Mouse (Mus musculus) bone marrow, adult 2 months (tissue): ENCODE data around the gene Ddc. TPM values are rescaled to one million over a fixed set of nuclear protein-coding genes. Genes with fewer than 3 reads are reported as not detected.
A peak's percentile ranks its signal among the peaks of the same experiment; 100 is the strongest.

Source experiments
- H3K27ac ChIP-seq: fragments of 200-500 bp; 2 replicates; pipeline ENCODE4 v1.5.1; 2012; ENCODE audit warnings: low read depth, mild to moderate bottlenecking, control low read depth, inconsistent platforms, low read length; ENCODE audit not compliant: control insufficient read depth, poor library complexity, insufficient read depth
- H3K4me1 ChIP-seq: fragments of 200-500 bp; 2 replicates; pipeline ENCODE4 v1.6.1; 2011; ENCODE audit warnings: low read length; ENCODE audit not compliant: control insufficient read depth, insufficient read depth
- H3K4me3 ChIP-seq: fragments of 200-500 bp; replicated peaks from 2 replicates; pipeline ENCODE3; 2011; ENCODE audit warnings: mild to moderate bottlenecking, low read depth, low read length, control low read depth; ENCODE audit not compliant: control insufficient read depth
- CTCF ChIP-seq: fragments of 200-500 bp; IDR thresholded peaks from 2 replicates; pipeline ENCODE4 v1.5.1; 2011; ENCODE audit warnings: low read length, control low read depth; ENCODE audit not compliant: control insufficient read depth, insufficient read depth
- POLR2A ChIP-seq: fragments of 200-500 bp; IDR thresholded peaks from 2 replicates; pipeline ENCODE4 v1.6.1; 2011; ENCODE audit warnings: low read depth, mild to moderate bottlenecking, control low read depth, low read length, borderline replicate concordance; ENCODE audit not compliant: control insufficient read depth
- WGBS: fragments of 180-500 bp; shearing (Covaris S2); methylation state at CpG from one replicate; pipeline ENCODE4 v1.1.7; 2018; 5-methylcytosine and 5-hydroxymethylcytosine counted together
- polyA plus RNA-seq: library from polyadenylated mRNA; stranded (reverse); fragments of >200 nt; gene quantifications from 2 replicates; pipeline ENCODE4 v1.2.4, GENCODE M21; 2011; ENCODE audit warnings: low replicate concordance; ENCODE audit not compliant: missing spikeins, insufficient read depth, insufficient read length

Gene Ddc
- polyA plus RNA-seq, 1 experiment, result 2.0 TPM

DNA sequence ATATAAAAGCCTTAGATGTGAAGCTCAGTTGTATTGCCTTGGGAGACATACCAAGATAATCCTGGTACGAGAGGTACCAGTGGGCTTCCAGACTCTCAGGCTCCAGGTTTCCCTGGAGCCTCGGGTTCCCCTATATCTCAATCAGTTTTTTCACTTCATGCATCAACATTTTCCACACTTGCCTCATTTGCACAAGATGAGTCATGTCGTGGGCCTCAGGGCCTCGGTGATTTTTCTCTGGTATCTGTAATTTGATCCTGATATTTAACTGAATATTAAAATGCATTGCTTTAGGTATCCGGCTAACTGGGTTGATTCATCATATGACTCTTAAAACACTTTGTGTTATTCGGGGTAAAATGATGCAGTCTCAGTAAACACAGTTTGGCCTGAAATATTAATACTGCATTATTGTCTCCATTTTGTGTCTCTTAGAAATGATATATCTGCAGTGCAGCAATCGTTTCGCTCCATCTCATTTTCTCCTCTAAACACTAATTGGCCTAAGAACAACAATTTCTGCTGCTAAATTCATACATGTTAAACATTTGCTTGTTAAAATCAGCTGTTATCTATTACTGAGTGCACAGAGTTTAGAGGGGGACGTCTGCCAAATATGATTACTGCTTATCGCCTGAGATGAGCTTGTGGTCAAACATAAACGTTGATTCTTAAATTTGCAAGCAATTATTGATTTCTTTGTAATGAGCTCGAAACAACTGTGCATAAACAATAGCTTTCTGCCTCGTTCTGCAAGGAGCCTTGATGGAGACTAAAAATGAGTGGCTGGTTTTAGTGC is 48.2 kb downstream of the Ddc start:
- TF ChIP-seq CTCF (no peak), POLR2A (no peak)
- WGBS, result 70% methylated on average over 13 of the region's 13 CpGs
- H3K4me3 ChIP-seq, result no peak overlapping the region
- no peaks in the 10 kb centered on the region for H3K4me1 ChIP-seq
- no peak overlapping the region for H3K27ac ChIP-seq

DNA sequence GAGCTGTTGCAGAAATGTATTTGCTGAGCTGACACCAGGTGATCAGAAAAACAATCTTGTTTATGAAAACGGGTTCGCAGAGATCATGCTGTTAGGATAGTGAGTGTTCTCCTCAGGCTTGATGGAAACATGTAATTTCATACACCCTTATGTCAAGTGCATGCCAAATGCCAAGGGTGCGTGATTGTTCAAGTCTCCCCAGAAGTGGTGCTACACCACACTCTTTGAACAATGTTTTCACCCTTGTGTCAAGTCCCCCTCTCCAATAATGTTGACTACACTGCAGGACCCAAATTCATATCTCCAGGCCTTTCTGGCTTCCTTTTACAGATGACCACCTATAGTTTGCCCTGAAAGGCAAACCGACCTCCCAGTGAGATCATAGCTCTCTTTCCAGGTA is 49.5 kb downstream of the Ddc start:
- WGBS, result 86% methylated on average over 4 of the region's 4 CpGs
- H3K4me3 ChIP-seq, result no peak overlapping the region
- no peak overlapping the region for H3K27ac ChIP-seq
- no peaks in the 10 kb centered on the region for H3K4me1 ChIP-seq
- TF ChIP-seq POLR2A (no peak), CTCF (no peak)

DNA sequence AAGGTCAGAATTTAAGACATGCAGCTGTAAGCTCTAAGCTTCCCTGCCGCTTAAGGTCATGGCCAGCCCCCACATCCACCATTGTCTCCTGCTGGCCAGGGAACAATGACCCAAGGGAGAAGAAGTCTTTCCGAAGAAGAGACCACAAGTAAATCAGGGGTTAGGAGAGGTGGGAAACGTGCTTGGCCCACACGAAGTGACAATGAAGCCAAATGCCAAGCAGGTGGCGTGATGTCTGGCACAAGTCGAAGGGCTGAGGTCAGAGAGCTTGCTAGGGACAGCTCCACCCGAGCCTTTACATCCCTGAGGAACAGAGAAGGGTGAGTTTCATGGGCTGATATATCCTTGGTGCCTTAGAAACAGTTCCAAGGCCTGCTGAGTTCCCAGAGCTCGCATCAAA is 52.9 kb downstream of the Ddc start:
- no peaks in the 10 kb centered on the region for H3K4me1 ChIP-seq
- WGBS, result 79% methylated on average over 8 of the region's 8 CpGs
- no peak for TF ChIP-seq POLR2A
- TF ChIP-seq CTCF, result no peak
- no peak overlapping the region for H3K27ac ChIP-seq
- H3K4me3 ChIP-seq, result no peak overlapping the region

DNA sequence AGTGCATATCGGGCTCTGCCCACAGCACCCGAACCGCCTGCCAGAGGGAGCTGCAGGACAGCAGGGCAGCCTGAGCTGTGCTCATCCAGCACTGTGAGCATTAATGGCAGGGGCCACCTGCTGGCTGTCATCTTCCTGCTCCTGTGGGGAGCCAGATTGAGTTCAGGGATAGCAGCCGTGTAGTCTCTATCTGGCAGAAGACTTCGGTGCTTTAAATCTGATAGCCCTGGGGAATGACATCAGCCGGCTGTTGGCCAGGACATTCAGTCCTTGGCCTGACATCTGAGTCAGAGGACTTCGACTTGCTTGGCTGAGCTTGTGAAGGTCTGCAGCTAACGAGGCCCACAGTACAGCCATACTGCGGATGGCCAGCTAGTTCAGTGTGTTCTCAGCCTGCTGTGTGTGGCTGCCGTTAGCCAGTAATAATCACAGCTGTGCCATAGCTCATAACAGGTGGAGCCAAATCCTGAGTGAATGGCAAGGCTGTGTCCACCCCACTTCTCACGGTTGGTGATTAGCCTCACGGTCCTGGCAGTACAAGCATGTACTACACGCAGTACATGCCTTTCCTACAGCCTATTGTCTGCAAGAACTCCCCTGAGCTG is 53.5 kb downstream of the Ddc start:
- no peak for TF ChIP-seq POLR2A
- TF ChIP-seq CTCF, result peak; percentile 52
- Histone ChIP-seq H3K4me3 (no peak overlapping the region), H3K4me1 (no peaks in the 10 kb centered on the region), H3K27ac (no peak overlapping the region)
- WGBS, result 78% methylated on average over 13 of the region's 13 CpGs

DNA sequence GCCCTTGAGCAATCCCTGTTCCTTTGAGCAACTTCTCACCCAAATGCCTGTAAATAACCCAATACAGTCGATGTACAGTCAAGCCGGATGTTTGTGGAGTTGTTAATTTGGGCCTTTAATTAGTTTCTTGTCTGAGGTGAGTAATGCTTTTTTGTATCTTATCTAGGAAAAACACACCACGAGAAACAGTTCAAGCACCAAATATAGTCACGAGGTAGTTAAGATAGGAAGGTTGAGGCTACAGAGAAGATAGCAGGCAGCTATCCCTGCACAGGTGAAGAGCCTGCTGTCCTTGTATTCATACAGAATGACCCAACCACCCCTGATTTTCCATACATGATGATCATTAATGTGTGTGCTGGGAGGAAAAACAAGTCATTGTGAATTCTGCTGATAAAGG is 56.4 kb downstream of the Ddc start:
- H3K4me1 ChIP-seq, result no peaks in the 10 kb centered on the region; the same call in 1 of the 2 replicates
- H3K27ac ChIP-seq, result no peak overlapping the region
- TF ChIP-seq CTCF (no peak), POLR2A (no peak)
- WGBS, result 30% methylated on average over 4 of the region's 4 CpGs
- H3K4me3 ChIP-seq, result no peak overlapping the region

DNA sequence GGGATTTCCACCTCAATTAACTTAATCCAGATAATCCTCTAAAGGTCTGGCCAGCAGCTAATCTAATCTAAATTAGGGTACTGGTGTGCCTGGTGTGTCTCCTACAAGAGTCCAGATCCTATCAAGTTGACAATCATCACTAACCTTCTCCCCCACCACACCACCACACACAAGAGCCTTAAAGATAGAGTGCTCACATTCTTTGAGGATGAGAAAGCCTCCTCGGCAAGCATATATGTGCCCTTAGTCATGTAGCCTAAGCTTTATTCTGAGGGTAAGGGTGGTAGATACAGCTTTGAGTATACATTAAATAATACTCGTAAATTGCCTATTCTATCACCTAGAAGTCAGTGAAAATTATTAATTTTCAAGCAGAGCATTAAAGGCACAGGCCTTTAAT is 57.2 kb downstream of the Ddc start:
- Histone ChIP-seq H3K4me3 (no peak overlapping the region), H3K4me1 (no peaks in the 10 kb centered on the region; the same call in 1 of the 2 replicates), H3K27ac (no peak overlapping the region)
- WGBS, result 80% methylated on average over 2 of the region's 2 CpGs
- no peak for TF ChIP-seq CTCF
- TF ChIP-seq POLR2A, result no peak

DNA sequence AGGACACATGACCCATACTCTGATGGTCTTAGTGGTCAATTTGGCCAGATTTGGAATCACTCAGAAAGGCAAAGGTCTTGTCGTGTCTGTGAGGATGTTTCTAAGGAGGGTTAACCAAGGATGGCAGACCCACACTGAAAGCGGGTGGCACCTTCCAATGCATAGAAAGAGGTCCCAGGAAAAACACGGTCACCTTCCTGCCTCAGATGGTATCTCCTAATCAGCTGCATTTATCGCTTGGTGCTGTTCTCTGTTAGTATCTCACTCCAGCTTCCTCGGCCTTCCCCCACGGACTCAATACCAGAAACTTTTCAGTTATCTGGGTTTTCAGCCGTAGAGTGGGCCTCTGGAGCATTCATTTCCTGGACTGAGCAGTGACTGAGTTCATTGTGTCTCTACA is 58.1 kb downstream of the Ddc start:
- TF ChIP-seq CTCF (no peak), POLR2A (no peak)
- 81% methylated on average over 7 of the region's 7 CpGs for WGBS
- Histone ChIP-seq H3K4me3 (no peak overlapping the region), H3K27ac (no peak overlapping the region), H3K4me1 (no peaks in the 10 kb centered on the region; the same call in 1 of the 2 replicates)

DNA sequence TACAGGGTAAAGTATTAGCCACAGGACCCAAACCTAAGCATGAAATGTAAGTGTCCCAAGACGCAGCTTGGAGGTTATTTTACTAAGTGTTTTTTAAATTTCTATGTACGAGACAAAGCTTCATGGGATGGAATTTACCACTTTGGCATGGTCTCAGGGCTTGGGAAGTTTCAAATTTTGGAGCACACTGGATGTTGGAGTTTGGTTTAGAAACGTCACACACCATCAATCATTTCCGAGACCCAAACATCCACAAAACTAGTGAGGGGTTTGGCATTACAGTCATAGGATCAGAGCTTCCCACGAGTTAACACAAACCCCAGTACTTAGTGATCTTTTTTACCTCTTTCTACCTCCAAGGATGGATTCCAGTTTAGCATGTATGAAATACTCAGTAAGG is 60.6 kb downstream of the Ddc start:
- Histone ChIP-seq H3K27ac (no peak overlapping the region), H3K4me1 (no peaks in the 10 kb centered on the region; the same call in 1 of the 2 replicates), H3K4me3 (no peak overlapping the region)
- TF ChIP-seq POLR2A (no peak), CTCF (no peak)
- 62% methylated on average over 5 of the region's 5 CpGs for WGBS

DNA sequence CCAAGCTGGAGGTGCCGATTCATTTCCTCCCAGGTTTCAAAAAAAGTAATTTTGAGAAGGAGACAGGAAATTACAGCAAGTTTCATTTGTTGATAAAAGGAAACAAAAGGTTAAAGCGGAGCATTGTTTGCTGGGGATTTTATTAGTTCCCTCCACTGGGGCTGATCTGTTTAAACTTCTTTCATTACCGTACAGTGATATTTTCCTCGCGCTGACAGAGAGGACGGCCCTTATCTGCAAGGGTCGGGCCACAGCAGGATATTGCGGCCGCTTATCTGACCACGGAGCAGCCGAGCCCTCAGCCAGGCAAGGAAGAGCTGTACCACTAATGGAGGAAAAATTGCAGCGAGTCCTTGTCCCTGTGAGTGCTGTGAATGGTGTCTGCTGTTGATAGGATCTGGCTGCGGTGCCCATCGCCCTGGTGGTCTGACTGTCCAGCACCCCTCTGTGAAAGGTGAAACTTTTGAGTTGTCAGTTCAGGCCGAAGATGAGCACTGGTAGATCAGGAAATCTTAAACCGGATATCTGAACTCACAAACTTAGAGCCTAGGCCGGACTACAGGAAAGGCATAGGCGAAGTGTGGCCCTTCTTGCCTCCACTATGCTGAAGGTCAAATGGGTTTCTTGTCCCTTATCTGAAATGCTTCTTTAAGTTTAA is 61.1 kb downstream of the Ddc start:
- Histone ChIP-seq H3K4me3 (peak overlapping the region; percentile 21), H3K27ac (no peak overlapping the region), H3K4me1 (no peaks in the 10 kb centered on the region; the same call in 1 of the 2 replicates)
- WGBS, result 4% methylated on average over 18 of the region's 18 CpGs
- no peak for TF ChIP-seq CTCF
- TF ChIP-seq POLR2A, result no peak
